Mouse (Mus musculus) embryo, embryonic 10 days (tissue): Measurements from ENCODE around the gene Epn3.
A peak's percentile ranks its signal among the peaks of the same experiment; 100 is the strongest.

Source experiments
- DNase-seq: peaks from one replicate; pipeline ENCODE4 v3.0.0-alpha.2; 2015; ENCODE audit warnings: low spot score

Epn3 gene

DNA sequence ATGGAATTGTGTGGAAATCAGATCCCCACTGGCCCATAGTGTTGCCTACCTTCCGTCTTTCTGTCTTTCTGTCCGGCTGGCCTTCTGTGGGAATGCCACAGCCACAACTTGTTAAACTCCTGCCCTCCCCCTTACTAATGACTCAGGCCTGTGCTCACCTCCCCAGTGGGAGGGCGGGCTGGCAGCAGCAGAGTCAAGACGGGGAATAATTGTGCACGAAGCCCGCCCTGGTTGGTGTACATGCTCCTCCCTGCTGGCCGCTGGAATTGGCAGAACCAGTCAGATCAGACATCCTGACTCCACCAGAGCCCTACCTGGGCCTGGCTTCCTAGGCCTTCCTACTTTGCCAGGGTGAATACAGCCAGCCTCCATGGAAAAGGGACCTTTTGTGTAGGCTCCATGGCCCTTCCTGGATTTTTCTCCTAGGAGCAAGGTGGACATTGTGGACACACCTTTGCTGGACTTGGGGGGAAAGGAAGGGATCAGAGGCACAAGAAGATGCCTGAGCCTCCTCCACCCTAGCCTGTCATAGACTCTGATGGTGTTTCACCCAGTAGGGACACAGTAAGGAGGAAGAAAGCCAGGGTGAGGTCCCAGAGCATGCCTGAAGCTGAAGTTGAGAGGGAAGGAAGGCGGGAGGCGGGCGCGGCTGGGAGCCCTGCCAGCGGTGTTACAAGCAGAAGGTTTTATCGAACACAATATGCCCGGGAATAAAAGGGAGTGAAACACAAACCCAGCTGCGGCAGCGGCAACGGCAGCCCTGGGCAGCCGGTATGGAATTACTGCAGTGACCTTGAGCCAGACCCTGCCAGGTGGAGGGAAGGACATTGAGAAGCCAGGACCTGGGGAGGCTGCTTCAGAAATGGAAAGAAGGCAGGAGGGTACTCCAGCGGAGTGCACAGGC is 1.4 kb downstream of the Epn3 start:
- peak; percentile 21 for DNase-seq

DNA sequence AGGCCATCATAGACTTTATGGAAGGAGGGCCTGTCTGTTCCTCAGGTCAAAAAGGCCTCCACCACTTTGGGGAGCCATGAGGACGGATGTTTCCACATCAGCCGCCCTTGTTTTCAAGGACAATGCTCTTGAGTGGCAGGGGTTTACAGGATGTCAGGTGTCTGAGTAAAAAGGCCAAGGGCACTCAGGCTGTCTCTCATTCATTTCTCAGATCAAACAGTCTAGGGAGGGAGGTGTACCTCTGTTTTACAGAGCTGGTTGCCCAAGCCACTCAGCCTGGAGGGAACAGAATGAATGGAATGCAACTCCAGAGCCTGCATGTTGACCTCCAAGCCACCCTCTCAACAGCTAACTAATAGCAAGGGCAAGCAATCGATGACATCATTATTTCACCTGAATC is 4.4 kb downstream of the Epn3 start:
- DNase-seq = peak; percentile 35

DNA sequence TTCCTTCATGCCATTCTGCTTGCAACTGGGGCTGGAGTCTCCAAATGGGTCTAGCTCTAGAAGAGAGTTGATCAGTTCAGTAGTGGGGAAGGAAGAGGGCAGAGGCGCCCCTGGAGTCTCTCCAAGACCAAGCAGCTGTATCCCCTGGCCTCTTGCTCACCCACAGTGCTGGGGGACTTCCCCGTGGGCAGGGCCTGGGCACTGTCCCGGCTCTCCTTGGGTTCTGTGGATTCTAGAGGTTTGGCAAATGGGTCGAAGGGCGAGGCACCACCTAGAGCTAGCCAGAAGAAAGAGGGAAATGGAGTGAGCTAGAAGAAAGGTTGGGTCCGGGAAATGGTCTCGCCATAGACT is 8.1 kb downstream of the Epn3 start:
- DNase-seq = no peak

DNA sequence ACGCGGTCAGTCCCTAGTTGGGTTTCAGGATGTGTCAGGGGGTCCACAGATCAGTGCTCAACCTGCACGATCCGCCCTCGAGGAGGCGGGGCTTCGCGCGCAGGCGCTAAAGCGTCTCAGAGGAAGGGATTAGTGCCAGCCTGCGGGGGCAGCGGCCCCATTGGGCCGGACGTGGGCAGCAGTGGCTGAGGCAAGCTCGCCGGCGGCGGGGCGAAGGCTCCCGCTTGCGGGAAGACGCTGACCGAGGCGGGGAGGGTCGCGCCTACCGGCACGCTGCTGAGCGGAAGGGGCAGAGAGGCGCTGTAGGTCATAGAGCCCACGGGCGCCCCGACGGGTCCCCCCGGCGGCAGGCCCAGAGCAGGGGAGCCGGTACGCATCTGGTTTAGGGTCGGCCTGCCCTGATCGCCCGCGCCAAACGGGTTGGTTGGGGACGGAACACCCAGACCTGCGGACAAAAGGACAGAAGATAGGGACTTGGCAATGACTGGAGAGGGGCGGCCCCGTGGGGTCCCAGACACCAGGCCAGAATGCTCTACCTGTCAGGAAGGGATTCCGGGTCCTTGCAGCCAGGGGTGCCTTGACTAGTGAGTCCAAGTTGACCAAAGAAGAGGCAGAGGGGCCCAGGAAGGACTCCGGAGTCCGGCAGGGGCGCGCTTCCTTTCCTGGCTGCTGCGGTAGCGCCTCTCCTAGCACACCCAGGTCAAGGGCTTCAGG is 8.6 kb downstream of the Epn3 start:
- peak; percentile 73 for DNase-seq

DNA sequence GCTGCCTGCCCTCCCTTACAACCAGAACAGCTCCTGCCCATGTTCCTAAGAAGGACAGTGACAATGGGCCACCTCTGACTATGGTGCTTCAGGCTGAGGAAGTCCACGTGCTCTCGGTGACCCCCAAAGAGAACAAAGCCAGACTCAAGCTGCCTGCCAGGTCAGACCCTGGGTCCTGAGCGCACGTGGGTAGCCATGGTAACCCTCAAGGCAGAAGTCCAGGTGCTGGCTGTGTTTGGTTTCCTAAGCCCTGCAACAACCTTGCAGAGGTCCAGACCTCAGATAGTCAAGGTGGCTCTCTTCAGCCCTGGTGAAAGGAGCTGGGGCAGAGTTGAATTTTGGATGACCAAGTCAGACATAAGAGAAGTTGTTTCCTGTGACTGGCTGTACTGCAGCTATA is 10.0 kb downstream of the Epn3 start:
- no peak for DNase-seq

DNA sequence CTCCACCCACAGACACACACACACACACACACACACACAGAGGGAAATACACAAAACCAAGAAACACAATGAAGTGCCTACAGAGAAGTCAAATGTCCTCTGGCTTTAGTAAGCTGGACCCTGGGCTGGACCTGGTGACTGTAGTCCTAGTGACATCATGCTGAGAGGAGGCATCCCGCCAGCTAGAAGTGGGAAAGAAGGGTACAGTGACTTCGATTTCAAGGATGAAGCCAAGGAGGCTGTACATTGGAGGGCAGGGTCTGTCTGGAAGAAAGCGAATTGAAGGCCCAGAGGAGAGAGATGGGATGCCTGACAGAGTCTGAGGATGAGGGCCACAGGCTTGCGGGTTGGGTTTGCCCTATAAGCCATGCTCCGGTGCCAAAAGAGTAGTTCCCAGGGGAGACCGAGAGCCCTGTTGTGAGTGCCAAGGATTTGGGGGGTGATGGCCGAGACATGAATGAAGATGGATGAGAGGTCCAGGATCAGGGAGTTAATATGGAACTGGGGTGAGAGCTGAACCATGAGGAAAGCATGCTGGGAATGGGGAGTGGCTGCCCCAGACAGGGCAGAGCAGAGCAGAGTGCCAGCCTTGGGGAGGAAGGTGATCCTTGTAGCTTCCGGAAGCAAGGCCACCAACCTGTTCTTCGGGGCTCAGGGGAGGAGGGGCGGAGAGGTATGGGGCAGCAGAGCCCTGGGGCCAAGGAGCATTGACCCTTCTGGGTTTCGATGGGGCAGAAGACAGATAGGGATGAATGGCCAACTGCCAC is 10.8 kb downstream of the Epn3 start:
- no peak for DNase-seq

DNA sequence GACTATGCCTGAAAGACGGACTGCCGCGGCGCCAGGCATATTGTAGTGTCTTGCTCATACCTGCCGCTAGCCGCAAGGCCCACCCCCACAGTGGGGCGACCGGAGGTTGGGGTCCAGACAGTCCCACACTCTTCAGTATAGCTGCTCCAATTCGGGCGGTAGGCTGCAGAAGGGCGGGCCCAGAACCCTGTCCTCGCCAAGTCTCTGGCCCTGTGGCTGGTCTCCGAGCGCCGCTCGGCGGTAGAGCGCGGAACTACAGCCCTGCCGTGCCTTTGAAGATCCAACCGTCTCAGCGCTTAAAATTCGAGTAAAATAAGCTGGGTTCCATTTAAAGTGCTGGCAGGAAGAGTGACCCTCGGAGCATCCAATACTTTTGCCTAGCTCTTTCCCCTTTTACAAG is 13.8 kb downstream of the Epn3 start, which contains the start of gene Spata20:
Gene Spata20 (minus strand): TSS at position 179 of the 400 bp plus-strand sequence.
- peak; percentile 82 for DNase-seq

DNA sequence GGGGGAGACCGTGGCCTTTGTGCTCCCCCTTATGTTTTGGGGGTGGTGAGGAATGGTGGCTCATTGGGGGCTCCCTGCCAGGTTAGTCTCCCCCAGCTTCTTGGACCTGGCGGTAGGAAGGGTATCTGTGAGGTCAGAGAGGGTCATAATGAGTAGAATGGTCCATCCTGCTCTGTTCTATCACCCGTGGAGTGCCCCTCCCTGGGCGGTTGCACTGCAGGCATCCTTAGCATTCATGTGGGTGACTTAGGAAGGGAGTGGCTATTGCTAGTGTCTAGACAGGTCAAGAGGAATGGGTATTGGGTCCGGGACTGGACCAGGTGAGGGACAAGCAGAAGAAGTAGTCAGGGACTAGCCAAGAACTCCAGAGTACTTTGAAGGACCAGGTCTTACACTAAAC is 14.6 kb downstream of the Epn3 start:
- DNase-seq = peak; percentile 3

DNA sequence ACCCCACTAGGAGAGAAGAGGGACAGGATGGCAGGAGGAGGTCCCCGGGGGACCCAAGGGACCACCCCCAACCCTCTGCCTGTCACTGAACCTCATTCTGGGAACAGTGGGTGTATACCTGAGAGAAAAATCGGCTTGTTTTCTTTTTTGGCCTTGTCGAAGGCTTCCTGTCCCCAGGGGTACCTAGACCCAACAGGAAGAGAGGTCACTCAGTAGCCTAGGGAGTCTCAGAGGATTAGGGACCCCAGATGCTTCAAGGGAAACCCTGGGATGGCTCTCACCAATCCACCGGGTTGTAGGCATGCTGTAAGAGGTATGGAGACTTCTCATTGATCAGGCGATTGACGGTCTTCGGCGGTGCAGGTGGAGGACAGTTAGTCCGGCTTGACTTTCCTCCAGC is 15.1 kb downstream of the Epn3 start:
- DNase-seq = no peak

DNA sequence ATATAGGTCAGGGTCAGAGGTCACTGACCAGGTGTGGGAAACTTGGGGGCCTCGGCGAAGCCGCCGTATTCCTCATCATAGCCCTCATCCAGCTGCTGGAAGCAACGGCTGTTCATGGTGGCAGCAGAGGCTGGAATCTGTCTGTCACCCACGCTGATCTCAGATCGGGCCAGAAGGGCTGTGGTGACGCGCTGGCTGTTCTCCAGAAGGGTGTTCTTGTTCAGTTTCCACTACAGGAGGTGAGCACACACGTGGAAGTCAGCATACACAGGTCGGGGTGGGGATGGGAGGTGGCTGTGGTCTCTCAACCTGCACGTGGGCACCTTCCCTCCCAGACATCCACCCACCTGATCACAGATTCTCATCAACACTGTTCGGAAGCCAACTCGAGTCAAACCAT is 15.9 kb downstream of the Epn3 start:
- DNase-seq = no peak

DNA sequence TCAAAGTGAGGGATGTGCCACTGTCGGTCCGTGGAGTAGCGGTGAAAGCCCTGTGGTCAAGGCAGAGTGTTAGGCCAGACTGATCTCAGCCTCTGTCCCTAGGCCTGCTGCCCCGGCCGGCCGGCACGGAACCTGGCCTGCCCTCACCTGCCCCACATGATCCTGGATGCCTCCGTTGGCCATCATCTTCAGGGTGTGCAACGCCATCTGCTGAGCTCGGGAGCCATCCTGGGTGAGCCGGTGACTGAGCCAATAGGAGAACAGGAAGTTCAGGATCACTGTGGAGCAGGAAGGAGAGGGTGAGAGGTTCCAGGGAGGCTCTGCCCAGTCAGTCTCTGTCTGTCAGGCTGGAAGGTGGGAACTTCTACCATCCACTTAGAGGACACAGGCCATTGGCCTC is 16.3 kb downstream of the Epn3 start:
- no peak for DNase-seq

DNA sequence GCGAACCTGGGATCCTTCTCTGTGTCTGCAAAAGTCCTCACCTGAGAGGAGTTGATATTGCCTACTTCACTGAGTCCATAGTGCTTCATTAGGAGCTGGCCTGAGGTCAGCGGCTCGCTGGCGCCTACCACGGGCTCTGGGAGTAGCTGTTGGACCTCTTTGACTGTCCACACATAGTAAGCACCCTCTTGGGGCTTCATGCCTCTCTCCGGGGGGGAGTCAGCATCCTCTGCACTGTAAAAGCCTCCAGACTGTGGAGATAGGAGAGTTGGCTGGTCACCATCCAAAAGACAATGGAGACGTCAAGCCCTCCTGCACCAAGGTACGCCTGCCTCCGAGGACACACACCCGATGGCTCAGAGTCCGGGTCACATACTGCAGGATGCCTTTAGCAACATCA is 17.0 kb downstream of the Epn3 start:
- no peak for DNase-seq

DNA sequence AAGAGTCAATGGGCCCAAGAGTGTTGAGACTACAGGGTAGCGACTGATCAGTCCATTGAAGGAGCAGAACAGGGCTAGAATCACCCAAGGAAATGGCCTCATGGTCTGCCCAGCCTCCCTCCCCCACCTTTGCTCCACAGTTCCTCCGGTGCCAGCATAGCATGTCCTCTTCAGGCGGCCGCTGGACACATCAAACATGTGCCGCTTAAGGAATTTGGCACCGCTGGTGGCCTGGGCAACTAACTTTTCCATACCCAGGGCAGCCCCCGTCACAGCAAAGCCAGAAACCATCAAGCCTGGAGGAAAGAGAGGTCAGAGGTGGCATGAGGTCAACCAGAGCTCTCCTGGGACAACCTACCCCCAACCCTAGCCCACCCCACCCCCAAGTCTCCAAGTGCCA is 17.8 kb downstream of the Epn3 start:
- no peak for DNase-seq

DNA sequence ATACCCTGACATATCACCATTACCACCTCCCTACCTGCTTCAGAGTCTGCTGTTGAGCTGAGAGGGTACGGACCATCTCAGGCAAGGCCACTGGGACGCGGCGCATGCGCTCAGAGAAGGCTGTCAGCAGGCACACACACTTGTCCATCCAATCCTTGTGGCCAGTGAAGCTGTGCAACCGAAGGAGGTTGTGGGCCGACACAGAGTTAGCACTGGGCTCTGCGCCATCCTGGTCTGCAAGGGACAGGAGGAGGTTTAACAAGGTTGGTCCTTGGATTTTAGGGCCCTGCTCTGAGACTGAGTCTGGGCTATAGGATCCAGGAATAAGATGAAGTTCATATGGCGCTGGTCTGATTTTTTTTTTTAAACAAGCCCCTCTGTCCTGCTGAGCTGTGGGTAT is 19.4 kb downstream of the Epn3 start:
- no peak for DNase-seq

DNA sequence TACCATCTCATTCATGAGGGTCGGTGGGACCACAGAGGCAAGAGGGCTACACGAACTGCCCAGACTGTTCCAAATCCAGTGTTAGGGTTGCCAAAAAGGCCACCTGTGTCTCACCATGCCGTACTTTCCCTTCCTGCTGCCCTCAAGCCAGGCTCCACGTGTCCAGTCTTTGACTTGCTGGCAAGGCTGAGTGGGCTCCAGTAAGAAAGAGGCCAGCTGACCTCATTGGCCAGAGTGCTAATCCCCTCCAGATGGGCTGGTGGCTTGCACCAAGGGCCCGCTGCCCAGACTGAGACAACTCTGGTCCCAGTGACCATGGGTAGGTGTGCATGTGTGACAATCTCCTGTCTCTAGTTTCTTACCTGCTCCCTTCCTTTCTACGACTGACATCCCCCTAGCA is 22.1 kb downstream of the Epn3 start:
- DNase-seq = no peak

DNA sequence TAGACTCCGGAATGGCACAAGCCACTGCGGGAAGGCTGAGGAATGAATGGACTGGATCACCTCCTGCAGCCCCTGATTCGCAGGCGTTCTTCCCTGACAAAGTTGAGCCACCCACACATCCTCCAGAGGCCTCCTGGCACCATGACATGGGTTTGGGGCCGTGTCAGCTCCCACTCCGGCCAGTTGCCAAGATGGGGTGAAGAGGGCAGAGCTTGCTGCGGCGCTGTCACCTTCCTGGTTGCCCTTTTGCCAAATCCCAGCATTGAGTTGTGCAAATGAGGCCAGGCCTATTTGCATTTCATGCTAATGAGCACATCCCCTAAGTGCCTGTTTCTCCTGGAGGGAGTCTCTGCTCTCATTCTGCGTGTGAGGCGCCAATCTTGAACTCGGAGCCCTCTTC is 24.1 kb downstream of the Epn3 start:
- no peak for DNase-seq

DNA sequence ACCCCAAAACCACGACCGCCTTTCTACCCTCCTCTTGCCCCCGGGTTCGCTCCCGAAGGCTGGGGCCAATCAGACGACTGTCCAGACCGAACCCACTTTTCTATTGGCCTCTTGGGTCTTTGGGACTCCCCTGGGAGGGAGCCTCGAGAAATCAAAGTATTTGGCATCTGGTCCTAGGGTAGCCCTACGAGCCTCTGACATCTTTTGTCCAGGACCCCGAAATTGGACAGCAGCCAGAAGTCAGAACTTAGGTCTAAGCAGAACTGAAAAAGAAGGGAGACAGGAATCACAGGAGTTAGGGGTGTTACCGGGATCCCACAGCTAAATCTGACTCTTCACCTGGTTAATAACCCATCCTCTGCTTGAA is 25.2 kb downstream of the Epn3 start:
- no peak for DNase-seq

DNA sequence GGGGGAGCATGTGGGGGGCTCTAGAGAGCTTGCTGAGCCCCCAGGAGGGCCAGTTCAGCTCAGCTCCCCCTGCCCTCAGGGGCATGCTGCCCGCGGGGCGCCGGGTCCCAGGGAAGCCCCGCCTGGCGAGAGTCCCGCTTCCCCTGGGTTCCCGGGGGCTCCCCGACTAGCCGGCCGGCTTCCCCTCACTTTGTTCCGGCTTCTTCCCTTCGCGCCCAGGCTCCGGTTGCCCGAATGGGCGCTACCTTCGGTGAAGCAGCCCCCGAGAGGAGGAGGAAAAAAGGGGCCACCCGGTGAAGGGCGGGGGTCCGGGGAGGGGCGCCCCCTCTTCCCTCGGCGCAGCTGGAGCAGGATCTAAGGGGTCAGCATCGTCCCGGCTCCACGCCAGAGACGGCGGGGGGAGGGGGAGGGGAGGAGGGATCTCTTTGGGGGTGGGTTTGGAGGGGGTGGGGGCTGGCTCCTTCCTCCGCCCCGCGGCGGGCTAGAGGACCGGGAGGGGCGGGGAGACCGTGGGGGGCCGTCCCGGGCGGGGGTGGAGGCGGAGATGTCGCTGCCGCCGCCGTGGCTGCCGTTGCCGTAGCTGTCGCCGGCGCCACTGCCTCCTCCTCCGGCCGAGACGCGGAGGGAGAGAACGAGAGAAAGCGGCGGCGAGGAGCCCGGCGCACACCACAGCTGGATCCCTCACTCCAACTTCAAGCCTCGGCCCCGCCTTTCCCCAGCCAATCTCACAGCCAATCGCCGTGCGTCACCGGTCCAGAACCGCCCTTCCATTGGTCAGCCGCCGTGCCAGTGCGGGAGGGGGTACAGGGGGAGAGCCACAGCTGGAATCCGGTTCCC is 25.8 kb downstream of the Epn3 start, which contains the start of gene Cacna1g:
Gene Cacna1g (minus strand): TSS at position 492 of the 837 bp plus-strand sequence.
- peak; percentile 96 for DNase-seq

DNA sequence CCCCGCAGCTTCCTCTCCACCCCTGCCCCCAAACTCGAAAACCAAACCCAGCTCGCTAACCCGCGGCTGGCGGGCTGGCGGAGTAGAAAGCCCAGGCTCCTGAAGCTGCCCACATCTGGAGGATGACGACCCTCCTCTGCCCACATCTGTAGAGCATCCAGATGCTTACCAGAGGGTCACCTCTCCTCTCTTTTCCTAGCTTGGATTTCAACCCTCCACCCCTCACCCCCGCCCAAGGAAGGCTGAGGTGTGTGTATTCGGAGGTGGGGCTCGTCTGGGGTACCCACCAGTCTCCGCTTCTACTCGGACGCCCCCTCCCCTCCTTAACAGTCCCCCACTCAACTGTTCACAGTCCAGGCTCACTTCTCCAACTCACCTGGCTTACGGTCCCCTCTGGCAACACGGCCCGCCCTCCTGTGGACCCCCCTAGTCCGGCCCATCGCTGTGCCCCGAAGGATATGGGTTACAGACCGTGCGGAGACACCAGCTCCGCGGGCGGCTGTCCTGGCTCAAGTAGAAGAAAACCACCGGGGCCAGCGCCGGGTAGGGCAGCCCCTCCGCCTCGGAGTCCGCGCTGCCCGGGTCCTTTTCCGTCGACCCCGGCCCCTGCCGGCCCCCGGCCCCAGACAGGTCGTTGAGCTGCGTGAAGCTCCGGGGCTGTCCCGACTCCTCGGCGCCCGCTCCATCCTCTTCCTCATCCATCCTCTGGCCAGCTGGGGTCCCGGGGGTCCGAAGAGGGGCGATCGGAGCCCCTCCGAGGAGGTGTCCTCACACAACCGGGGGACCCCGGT is 26.7 kb downstream of the Epn3 start:
- DNase-seq = peak; percentile 40

DNA sequence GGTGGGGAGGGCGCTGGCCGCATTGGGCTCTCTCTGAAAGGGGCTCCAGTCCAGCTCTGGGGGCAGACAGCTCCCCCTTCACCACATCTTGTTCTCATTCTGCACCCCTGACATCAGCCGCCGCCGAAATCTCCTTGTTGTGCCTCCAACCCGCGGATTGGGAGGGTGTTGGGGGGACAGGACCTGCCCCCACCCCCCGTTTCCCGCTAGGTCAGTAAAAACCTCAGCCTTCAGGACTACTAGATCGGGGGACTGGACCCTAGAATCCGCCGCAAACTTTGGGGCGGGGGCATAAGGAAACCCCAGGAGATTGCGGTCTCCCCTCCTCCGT is 27.2 kb downstream of the Epn3 start:
- no peak for DNase-seq
